8 mouse cellular contexts compared by ENCODE assay signal in genomic region chr2:155627030-155627738, GRCm38 (mm10). TPM values are rescaled to one million over a fixed set of nuclear protein-coding genes. Genes with fewer than 3 reads are reported as not detected.
A peak's percentile ranks its signal among the peaks of the same experiment; 100 is the strongest.
DNase-seq lines count a peak whose midpoint lies in the region; ATAC-seq and TF ChIP-seq lines count a peak whose summit lies in the region.

No protein-coding gene starts in this region.

- no peak overlapping the region for H3K27ac ChIP-seq in forebrain, postnatal 0 days (ENCODE audit: low read depth, low read length)

- no peak for TF ChIP-seq POLR2A in brain, embryonic 14.5 days (IDR thresholded peaks at IDR 0.05; ENCODE audit: borderline replicate concordance, extremely low read depth, insufficient read depth, insufficient read length, poor library complexity, severe bottlenecking)

- peaks cover 10% of the 10 kb centered on the region; the same call in 1 of the 2 replicates for H3K36me3 ChIP-seq in forebrain, postnatal 0 days (ENCODE audit: insufficient read depth)

- DNase-seq in cerebellum, adult 11 months, result peak; percentile 71
- peak; percentile 82 for DNase-seq in brain, embryonic 14.5 days (ENCODE audit: low read depth)
- DNase-seq in forebrain, postnatal 0 days, result peak; percentile 87
- peak; percentile 57 to 88 for DNase-seq in kidney, postnatal 36 days
- DNase-seq in lung, postnatal 14 days, result peak; percentile 76
- peak; percentile 83 for DNase-seq in right cerebral cortex, postnatal 4 days

- no peaks in the 10 kb centered on the region for H3K9me3 ChIP-seq in forebrain, postnatal 0 days (ENCODE audit: low read length)

- no peak overlapping the region for H3K9ac ChIP-seq in forebrain, postnatal 0 days

- ATAC-seq in cerebellum, adult (ENCODE audit: insufficient number of reproducible peaks, low FRiP score, low TSS enrichment), result no peak
- peak; percentile 51 for ATAC-seq in CD4-positive, CD25-positive, alpha-beta regulatory T cell, adult 4 months
- ATAC-seq in forebrain, postnatal 0 days, result peak; percentile 46; the same call in 1 of the 2 replicates

- no peaks in the 10 kb centered on the region; the same call in none of the 2 replicates for H3K27me3 ChIP-seq in forebrain, postnatal 0 days (ENCODE audit: insufficient read depth, low read length)

- 0 out of 2 replicates have a peak, but pooled peaks cover 3% of the 10 kb centered on the region for H3K4me1 ChIP-seq in forebrain, postnatal 0 days (ENCODE audit: insufficient read depth)

- H3K4me2 ChIP-seq in forebrain, postnatal 0 days (ENCODE audit: low read depth), result no peak overlapping the region

- no peak overlapping the region for H3K4me3 ChIP-seq in forebrain, postnatal 0 days (ENCODE audit: low read depth, low read length)

- peak; percentile 98 for TF ChIP-seq CTCF in brain, embryonic 14.5 days (IDR thresholded peaks at IDR 0.05; ENCODE audit: borderline replicate concordance, extremely low read depth, insufficient read depth, insufficient read length)
- TF ChIP-seq CTCF in forebrain, postnatal 0 days (IDR thresholded peaks at IDR 0.05; ENCODE audit: low read depth), result peak; percentile 96

- 50% methylated on average over 21 of the region's 21 CpGs for WGBS in forebrain, postnatal 0 days

RNA-seq across cellular contexts. Expression of gene Myh7b, which starts 16.2 kb away (rescaled TPM):
- not detected for polyA plus RNA-seq in CD4-positive, CD25-positive, alpha-beta regulatory T cell, adult 4 months (2017; shearing (Covaris generic))
- polyA plus RNA-seq in brain, embryonic 14.5 days (2012; rRNA removed), result 0.48 and 0.53 TPM in 2 replicates
- 0.29 and 1.0 TPM in 2 replicates for total RNA-seq in forebrain, postnatal 0 days (2014; rRNA removed)
- polyA plus RNA-seq in forebrain, postnatal 0 days (2015; fragmentation: Nextera tagmentation; extraction: Ambion mirVana), result 1.3 and 2.0 TPM in 2 replicates

RNA-seq across cellular contexts. Expression of gene Gss, which starts 34.6 kb away (rescaled TPM):
- 10 to 100 TPM; 10.7 to 16.9 TPM for polyA plus RNA-seq in CD4-positive, CD25-positive, alpha-beta regulatory T cell, adult 4 months (2017; shearing (Covaris generic))
- 10.1 and 11.8 TPM in 2 replicates for polyA plus RNA-seq in brain, embryonic 14.5 days (2012; rRNA removed)
- 10.0 and 11.9 TPM in 2 replicates for total RNA-seq in forebrain, postnatal 0 days (2014; rRNA removed)
- 10.1 and 11.9 TPM in 2 replicates for polyA plus RNA-seq in forebrain, postnatal 0 days (2015; fragmentation: Nextera tagmentation; extraction: Ambion mirVana)
